11 mouse cellular contexts compared by ENCODE assay signal in the genomic region with DNA sequence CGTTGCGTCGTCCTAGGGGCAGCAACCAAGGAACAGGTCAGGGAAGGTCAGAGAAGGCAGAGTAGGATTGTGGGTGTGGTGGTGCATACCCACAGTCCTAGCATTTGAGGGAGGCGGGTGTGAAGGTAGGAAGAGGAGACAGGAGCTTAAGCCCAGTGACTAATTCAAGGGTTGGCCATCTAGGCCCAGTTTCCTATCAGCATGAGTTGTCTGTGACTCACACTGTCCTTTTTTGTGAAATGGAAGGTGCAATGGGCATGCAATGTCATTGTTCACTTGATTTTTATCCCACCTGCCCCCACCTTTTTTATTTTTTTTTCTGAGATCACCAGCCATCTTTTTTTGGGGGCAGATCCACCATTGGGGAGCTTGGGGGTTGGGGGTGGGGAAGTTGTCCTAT. TPM values are rescaled to one million over a fixed set of nuclear protein-coding genes. Genes with fewer than 3 reads are reported as not detected.
DNase-seq lines count a peak whose midpoint lies in the region; ATAC-seq lines count a peak whose summit lies in the region.
"Had no signal": no experiment of that assay in that cellular context is flagged by ENCODE, and none has a peak within 500 bp of the region (broad histone marks: within the 10 kb centered on the region; RNA-seq: fewer than 3 reads in every experiment).

No protein-coding gene starts in this region.

- intact Hi-C loops in heart, postnatal 14 days (cut with DNase I): loop anchor here (2.0 kb wide), 1 partner anchor 29 kb away; a partner anchor contains a TSS

- peak overlapping the region; percentile 79 for H3K27ac ChIP-seq in heart, embryonic 15.5 days
- peak overlapping the region; percentile 25; the same call in 1 of the 2 replicates for H3K27ac ChIP-seq in brown adipose tissue, adult 24 weeks (replicated peaks; ENCODE audit: low read depth, low read length)
- H3K27ac ChIP-seq in limb, embryonic 10.5 days: peak overlapping the region; percentile 81
- H3K27ac ChIP-seq: liver, embryonic 13.5 days had no signal

- no peak for DNase-seq in heart, postnatal 14 days
- peak; percentile 86 for DNase-seq in 3T3-L1 (ENCODE audit: low read depth, low spot score)
- DNase-seq in limb, embryonic 10.5 days (ENCODE audit: low spot score): no peak
- no peak for DNase-seq in T-cell, adult 2 months (ENCODE audit: low spot score)
- no peak for DNase-seq in layer of hippocampus, postnatal 25 days (ENCODE audit: extremely low spot score in 1 of 2, low spot score in 1 of 2)
- no peak for DNase-seq in ovary, postnatal 10 days (ENCODE audit: low spot score)
- DNase-seq: liver, embryonic 13.5 days; thymus, postnatal 36 days had no signal

- ATAC-seq in heart, embryonic 15.5 days (replicated peaks; ENCODE audit: insufficient number of reproducible peaks, insufficient read depth, low FRiP score, low read depth): no peak

- no peak overlapping the region for H3K9ac ChIP-seq in heart, embryonic 15.5 days
- H3K9ac ChIP-seq: liver, embryonic 13.5 days had no signal

- no peaks in the 10 kb centered on the region for H3K9me3 ChIP-seq in heart, embryonic 15.5 days (replicated peaks)
- H3K9me3 ChIP-seq in limb, embryonic 10.5 days (replicated peaks): no peaks in the 10 kb centered on the region
- H3K9me3 ChIP-seq: liver, embryonic 13.5 days had no signal

- no peaks in the 10 kb centered on the region for H3K36me3 ChIP-seq in heart, embryonic 15.5 days
- H3K36me3 ChIP-seq in limb, embryonic 10.5 days: no peaks in the 10 kb centered on the region
- H3K36me3 ChIP-seq: liver, embryonic 13.5 days had no signal

- WGBS in heart, embryonic 15.5 days: 83% methylated on average over 4 of the region's 4 CpGs
- WGBS in limb, embryonic 10.5 days: 96% methylated on average over 4 of the region's 4 CpGs

- H3K4me1 ChIP-seq in heart, embryonic 15.5 days (replicated peaks): peaks cover 61% of the 10 kb centered on the region
- peaks cover 11% of the 10 kb centered on the region for H3K4me1 ChIP-seq in brown adipose tissue, adult 24 weeks (ENCODE audit: control insufficient read depth, insufficient read depth, insufficient read length, low read length)
- peaks cover 28% of the 10 kb centered on the region for H3K4me1 ChIP-seq in limb, embryonic 10.5 days
- H3K4me1 ChIP-seq: liver, embryonic 13.5 days had no signal

- H3K4me3 ChIP-seq in heart, embryonic 15.5 days: no peak overlapping the region
- no peak overlapping the region for H3K4me3 ChIP-seq in brown adipose tissue, adult 24 weeks (ENCODE audit: insufficient read depth, low read depth, low read length)
- no peak overlapping the region for H3K4me3 ChIP-seq in limb, embryonic 10.5 days
- H3K4me3 ChIP-seq: liver, embryonic 13.5 days had no signal

- no peaks in the 10 kb centered on the region for H3K27me3 ChIP-seq in heart, embryonic 15.5 days
- no peaks in the 10 kb centered on the region for H3K27me3 ChIP-seq in limb, embryonic 10.5 days (ENCODE audit: low read depth, poor library complexity, severe bottlenecking)
- H3K27me3 ChIP-seq: liver, embryonic 13.5 days had no signal

- H3K4me2 ChIP-seq in heart, embryonic 15.5 days: no peak overlapping the region
- H3K4me2 ChIP-seq: liver, embryonic 13.5 days had no signal

RNA-seq across cellular contexts. Expression of a gene that starts 29.5 kb away (rescaled TPM):
- 78.0 and 80.3 TPM in 2 replicates for polyA plus RNA-seq in heart, embryonic 15.5 days (2015; fragmentation: Nextera tagmentation; extraction: Ambion mirVana)
- total RNA-seq in heart, postnatal 14 days (2021): 100 to 1,000 TPM; 151 to 162 TPM
- 40.6 and 47.3 TPM in 2 replicates for polyA plus RNA-seq in brown adipose tissue, adult 24 weeks (2012; ENCODE audit: insufficient read depth, insufficient read length, missing spikeins)
- 3.0 and 5.1 TPM in 2 replicates for polyA plus RNA-seq in limb, embryonic 10.5 days (2016; fragmentation: Nextera tagmentation; extraction: Ambion mirVana)
- 100 to 1,000 TPM; 214 to 291 TPM for total RNA-seq in layer of hippocampus, postnatal 25 days (2021)
- total RNA-seq: common myeloid progenitor, adult 5-6 weeks had no signal

Comparison
In these comparisons a context has a peak if more than half of its experiments do, and no peak if none do; other contexts are left out.
1. H3K27ac ChIP-seq: peak in every context shown above with its lines; median percentile 81 in limb, embryonic 10.5 days; 79 in heart, embryonic 15.5 days; 25 in brown adipose tissue, adult 24 weeks.